Mouse (Mus musculus) kidney, postnatal 14 days (tissue): ENCODE results near the gene Popdc2.

Experiments used
- DNase-seq: peaks from one replicate; pipeline ENCODE4 v3.0.0; 2022; ENCODE audit warnings: mixed read lengths

Popdc2 gene

GRCm38 (mm10) chr16:38406708-38407107 is 44.7 kb downstream of the Popdc2 start:
- no peak for DNase-seq

GRCm38 (mm10) chr16:38407584-38407983 is 45.6 kb downstream of the Popdc2 start:
- no peak for DNase-seq

GRCm38 (mm10) chr16:38408416-38408815 is 46.4 kb downstream of the Popdc2 start:
- DNase-seq: no peak

- DNase-seq: no peak
These were observed 52.9 kb downstream of the Popdc2 start for GRCm38 (mm10) chr16:38414953-38415352.

GRCm38 (mm10) chr16:38425374-38425773 is 63.4 kb downstream of the Popdc2 start:
- no peak for DNase-seq

- DNase-seq: no peak
These were observed 63.8 kb downstream of the Popdc2 start for GRCm38 (mm10) chr16:38425799-38426198.
